ENCODE assay signal across 8 mouse cellular contexts in the genomic region with DNA sequence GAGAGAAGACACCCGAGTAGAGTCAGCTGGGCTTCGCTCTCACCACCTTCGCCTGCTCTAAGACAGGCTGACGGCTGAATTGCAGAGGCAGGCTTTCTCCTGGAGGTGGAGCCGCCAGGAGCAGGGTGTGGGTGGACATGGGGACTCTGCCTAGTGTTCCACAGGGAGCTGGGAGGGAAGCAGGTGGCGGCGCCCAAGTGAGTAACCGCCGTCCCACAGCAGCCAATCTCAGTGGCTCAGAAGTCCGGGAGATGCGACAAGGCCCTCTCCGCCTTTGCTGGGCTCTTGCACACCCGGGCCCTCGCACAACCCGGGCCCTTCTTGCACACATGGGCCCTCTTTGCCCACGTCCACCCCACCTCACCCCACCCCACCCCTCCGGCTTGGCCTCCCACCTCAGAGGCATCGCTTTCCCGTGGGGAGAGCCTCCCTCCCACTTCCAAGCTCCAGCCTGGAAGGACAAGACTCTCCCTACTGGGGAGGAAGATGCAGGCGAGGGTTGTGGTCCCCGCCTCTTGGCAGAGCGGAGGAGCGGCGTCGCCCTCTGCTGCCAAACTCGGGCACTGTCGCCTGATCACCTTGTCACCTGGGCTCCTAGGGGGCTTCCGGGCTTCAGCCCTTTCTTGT. TPM values are rescaled to one million over a fixed set of nuclear protein-coding genes. Genes with fewer than 3 reads are reported as not detected.
DNase-seq lines count a peak whose midpoint lies in the region; ATAC-seq and TF ChIP-seq lines count a peak whose summit lies in the region.

No protein-coding gene starts in this region.

- intact Hi-C loops in heart, adult 2 months (cut with DNase I): no loop called here

- 10% methylated on average over 28 of the region's 28 CpGs for WGBS in heart, adult 2 months
- WGBS in forebrain, embryonic 11.5 days: 6% methylated on average over 28 of the region's 28 CpGs

- no peaks in the 10 kb centered on the region; the same call in 1 of the 2 replicates for H3K4me1 ChIP-seq in heart, adult 2 months (ENCODE audit: control insufficient read depth, insufficient read depth, low read length)
- peaks cover 6% of the 10 kb centered on the region; the same call in 1 of the 2 replicates for H3K4me1 ChIP-seq in forebrain, embryonic 11.5 days (replicated peaks; ENCODE audit: control insufficient read depth, insufficient read depth, low read length)

- peak overlapping the region; percentile 55 for H3K4me2 ChIP-seq in forebrain, embryonic 11.5 days (ENCODE audit: low read depth, low read length, severe bottlenecking)

- H3K4me3 ChIP-seq in heart, adult 2 months: no peak overlapping the region
- H3K4me3 ChIP-seq in forebrain, embryonic 11.5 days (ENCODE audit: low read depth, low read length): peak overlapping the region; percentile 22; the same call in 1 of the 2 replicates

- no peaks in the 10 kb centered on the region for H3K79me2 ChIP-seq in heart, adult 2 months (replicated peaks; ENCODE audit: control insufficient read depth, insufficient read depth, low read length)

- TF ChIP-seq CTCF in heart, adult 2 months (IDR thresholded peaks at IDR 0.05): peak; percentile 78

- peak; percentile 57 to 70 for DNase-seq in heart, adult 2 months
- DNase-seq in heart, adult 8-10 months (ENCODE audit: low spot score): no peak
- peak; percentile 61 to 72 for DNase-seq in adrenal gland, postnatal 36 days
- DNase-seq in forebrain, embryonic 11.5 days (ENCODE audit: low spot score): peak; percentile 86
- peak; percentile 40 for DNase-seq in liver
- DNase-seq in neural tube, embryonic 10.5 days (ENCODE audit: extremely low spot score, low spot score): peak; percentile 70
- peak; percentile 88 for DNase-seq in thymus, postnatal 14 days

- no peak overlapping the region for H3K9ac ChIP-seq in heart, adult 2 months (ENCODE audit: low read depth, low read length)
- peak overlapping the region; percentile 53 for H3K9ac ChIP-seq in forebrain, embryonic 11.5 days (ENCODE audit: low read length)

- H3K36me3 ChIP-seq in heart, adult 2 months (ENCODE audit: control insufficient read depth, insufficient read depth, low read length): no peaks in the 10 kb centered on the region
- H3K36me3 ChIP-seq in forebrain, embryonic 11.5 days (ENCODE audit: control insufficient read depth, insufficient read depth, low read length): no peaks in the 10 kb centered on the region

- no peak overlapping the region for H3K27ac ChIP-seq in heart, adult 2 months
- H3K27ac ChIP-seq in forebrain, embryonic 11.5 days (ENCODE audit: low read depth, low read length): no peak overlapping the region

- TF ChIP-seq EP300 in heart, adult 2 months (IDR thresholded peaks at IDR 0.05; ENCODE audit: insufficient read depth, low read depth, low read length): 0 out of 2 replicates have a peak, but pooled peaks have one; percentile 11

- ATAC-seq in forebrain, embryonic 11.5 days (replicated peaks; ENCODE audit: low FRiP score): peak; percentile 49; the same call in 1 of the 2 replicates
- ATAC-seq in inflammation-experienced regulatory T-cells, adult 6 months: peak; percentile 33

- no peak for TF ChIP-seq POLR2A in heart, adult 2 months (IDR thresholded peaks at IDR 0.05; ENCODE audit: insufficient read depth, low read depth, low read length)

- no peaks in the 10 kb centered on the region for H3K27me3 ChIP-seq in heart, adult 2 months (ENCODE audit: control insufficient read depth, insufficient read depth, low read length)
- no peaks in the 10 kb centered on the region; the same call in 1 of the 2 replicates for H3K27me3 ChIP-seq in forebrain, embryonic 11.5 days (ENCODE audit: control insufficient read depth, insufficient read depth, low read length)

- no peaks in the 10 kb centered on the region for H3K9me3 ChIP-seq in forebrain, embryonic 11.5 days (ENCODE audit: control insufficient read depth, low read length)

RNA-seq across cellular contexts. Expression of a gene that starts 15.0 kb away (rescaled TPM):
- total RNA-seq in heart, adult 2 months (2021): 10 to 100 TPM; 10.9 to 11.5 TPM
- 7.4 and 7.6 TPM in 2 replicates for polyA plus RNA-seq in heart, adult 2 months (2012; rRNA removed)
- total RNA-seq in heart, adult 8-10 months (2022): 10 to 100 TPM in 1 of 4 experiments, 1 to 10 TPM in 3; 7.6 to 10.2 (median 9.5) TPM
- total RNA-seq in adrenal gland, postnatal 36 days (2021): 10 to 100 TPM; 18.7 to 60.1 TPM
- 4.6 and 5.6 TPM in 2 replicates for polyA plus RNA-seq in forebrain, embryonic 11.5 days (2014; fragmentation: Nextera tagmentation; extraction: Ambion mirVana)
- polyA plus RNA-seq in inflammation-experienced regulatory T-cells, adult 6 months (2017; shearing (Covaris generic)): under 1 TPM; 0.18 to 0.50 (median 0.28) TPM

RNA-seq across cellular contexts. Expression of a gene that starts 15.1 kb away (rescaled TPM):
- total RNA-seq in heart, adult 2 months (2021): 10 to 100 TPM; 12.1 to 45.3 TPM
- polyA plus RNA-seq in heart, adult 2 months (2012; rRNA removed): 17.0 and 23.8 TPM in 2 replicates
- 10 to 100 TPM in 3 of 4 experiments, 1 to 10 TPM in 1; 7.0 to 23.9 (median 12.6) TPM for total RNA-seq in heart, adult 8-10 months (2022)
- total RNA-seq in adrenal gland, postnatal 36 days (2021): 1,000 to 10,000 TPM in 1 of 2 experiments, 100 to 1,000 TPM in 1; 924 to 1,160 TPM
- polyA plus RNA-seq in forebrain, embryonic 11.5 days (2014; fragmentation: Nextera tagmentation; extraction: Ambion mirVana): 2.6 and 2.7 TPM in 2 replicates
- 10 to 100 TPM; 46.4 to 73.4 (median 68.3) TPM for polyA plus RNA-seq in inflammation-experienced regulatory T-cells, adult 6 months (2017; shearing (Covaris generic))

RNA-seq across cellular contexts. Expression of a gene that starts 45.1 kb away (rescaled TPM):
- total RNA-seq in heart, adult 2 months (2021): 10 to 100 TPM; 21.2 to 22.4 TPM
- 26.4 and 29.3 TPM in 2 replicates for polyA plus RNA-seq in heart, adult 2 months (2012; rRNA removed)
- total RNA-seq in heart, adult 8-10 months (2022): 10 to 100 TPM; 21.1 to 25.4 (median 21.4) TPM
- 10 to 100 TPM; 53.6 to 90.1 TPM for total RNA-seq in adrenal gland, postnatal 36 days (2021)
- polyA plus RNA-seq in forebrain, embryonic 11.5 days (2014; fragmentation: Nextera tagmentation; extraction: Ambion mirVana): 62.1 and 65.7 TPM in 2 replicates
- 10 to 100 TPM; 39.9 to 53.6 (median 47.8) TPM for polyA plus RNA-seq in inflammation-experienced regulatory T-cells, adult 6 months (2017; shearing (Covaris generic))

RNA-seq across cellular contexts. Expression of a gene that starts 54.0 kb away (rescaled TPM):
- total RNA-seq in heart, adult 2 months (2021): 1 to 10 TPM in 1 of 2 experiments, under 1 TPM in 1; 0.70 to 1.1 TPM
- 2.5 and 6.3 TPM in 2 replicates for polyA plus RNA-seq in heart, adult 2 months (2012; rRNA removed)
- total RNA-seq in heart, adult 8-10 months (2022): 1 to 10 TPM in 3 of 4 experiments, under 1 TPM in 1; 0.54 to 2.1 (median 1.1) TPM
- under 1 TPM; 0.36 to 0.40 TPM for total RNA-seq in adrenal gland, postnatal 36 days (2021)
- polyA plus RNA-seq in forebrain, embryonic 11.5 days (2014; fragmentation: Nextera tagmentation; extraction: Ambion mirVana): 0.21 and 0.71 TPM in 2 replicates
- under 1 TPM in 1 of 3 experiments, not detected in 2; 0.70 TPM for polyA plus RNA-seq in inflammation-experienced regulatory T-cells, adult 6 months (2017; shearing (Covaris generic))

Comparison
In these comparisons a context has a peak if more than half of its experiments do, and no peak if none do; other contexts are left out.
1. RNA of a gene that starts 15.1 kb away (total RNA-seq): 924 to 1,160 TPM in adrenal gland, postnatal 36 days; 12.1 to 45.3 TPM in heart, adult 2 months and 7.0 to 23.9 TPM in heart, adult 8-10 months; every median in the first group is over 10 times any median in the second.